Mouse (Mus musculus) lung, postnatal 0 days (tissue): ENCODE data around the gene Pate2. TPM values are rescaled to one million over a fixed set of nuclear protein-coding genes. Genes with fewer than 3 reads are reported as not detected.
"Not testable (repeated sequence)": the region's sequence is repeated elsewhere in the genome, so short reads cannot be mapped to it uniquely, and the experiment has no call there.

Experiments
- ATAC-seq: fragments of 200-750 bp; cut with Nextera tagmentation; 2 replicates; pipeline ENCODE4 v1.8.0; 2017; ENCODE audit warnings: moderate library complexity
- DNase-seq: peaks from one replicate; pipeline ENCODE4 v3.0.0-alpha.2; 2016; ENCODE audit warnings: low spot score
- H3K27ac ChIP-seq: fragments of 300-500 bp; sonication (generic); 2 replicates; pipeline ENCODE4 v1.5.1; 2014; ENCODE audit warnings: antibody characterized with exemption, mild to moderate bottlenecking, low read length, mixed read lengths
- H3K27me3 ChIP-seq: fragments of 300-500 bp; sonication (generic); replicated peaks from 2 replicates; pipeline ENCODE4 v1.6.1; 2014; ENCODE audit warnings: low read length, mixed read lengths; ENCODE audit not compliant: insufficient read depth
- H3K36me3 ChIP-seq: fragments of 300-500 bp; sonication (generic); 2 replicates; pipeline ENCODE4 v1.6.1; 2014; ENCODE audit warnings: low read length, mixed read lengths; ENCODE audit not compliant: insufficient read depth
- H3K4me1 ChIP-seq: fragments of 300-500 bp; sonication (generic); 2 replicates; pipeline ENCODE4 v1.6.1; 2014; ENCODE audit warnings: antibody characterized with exemption, low read depth, low read length, mixed read lengths; ENCODE audit not compliant: insufficient read depth
- H3K4me2 ChIP-seq: fragments of 300-500 bp; sonication (generic); replicated peaks from 2 replicates; pipeline ENCODE4 v1.6.1; 2014; ENCODE audit warnings: low read depth, mild to moderate bottlenecking, low read length, moderate library complexity, mixed read lengths
- H3K4me3 ChIP-seq: fragments of 300-500 bp; sonication (generic); 2 replicates; pipeline ENCODE4 v1.5.1; 2014; ENCODE audit warnings: low read depth, low read length
- H3K9ac ChIP-seq: fragments of 300-500 bp; sonication (generic); replicated peaks from 2 replicates; pipeline ENCODE4 v1.6.1; 2014; ENCODE audit warnings: low read depth, mild to moderate bottlenecking
- H3K9me3 ChIP-seq: fragments of 300-500 bp; sonication (generic); 2 replicates; pipeline ENCODE4 v1.6.1; 2016; ENCODE audit warnings: low read length, mixed read lengths
- CTCF ChIP-seq: IDR thresholded peaks from 2 replicates; pipeline ENCODE4 v1.5.1; 2016; ENCODE audit warnings: antibody characterized with exemption, mild to moderate bottlenecking
- EP300 ChIP-seq: IDR thresholded peaks from 2 replicates; pipeline ENCODE4 v1.6.1; 2016; ENCODE audit warnings: antibody characterized with exemption, mild to moderate bottlenecking, control low read depth
- WGBS: fragments of 180-500 bp; shearing (Covaris S2); extraction: QIAGEN DNeasy Blood & Tissue Kit; methylation state at CpG from one replicate; pipeline ENCODE4 v1.1.7; 2014; 5-methylcytosine and 5-hydroxymethylcytosine counted together
- polyA plus RNA-seq: library from polyadenylated mRNA; unstranded; fragments of >200 nt; fragmentation: Nextera tagmentation; extraction: Ambion mirVana; gene quantifications from 2 replicates; pipeline ENCODE4 v1.2.1, GENCODE M21; 2015

Pate2 gene
- polyA plus RNA-seq, 1 experiment from 2014 or later: 0.10 TPM

DNA sequence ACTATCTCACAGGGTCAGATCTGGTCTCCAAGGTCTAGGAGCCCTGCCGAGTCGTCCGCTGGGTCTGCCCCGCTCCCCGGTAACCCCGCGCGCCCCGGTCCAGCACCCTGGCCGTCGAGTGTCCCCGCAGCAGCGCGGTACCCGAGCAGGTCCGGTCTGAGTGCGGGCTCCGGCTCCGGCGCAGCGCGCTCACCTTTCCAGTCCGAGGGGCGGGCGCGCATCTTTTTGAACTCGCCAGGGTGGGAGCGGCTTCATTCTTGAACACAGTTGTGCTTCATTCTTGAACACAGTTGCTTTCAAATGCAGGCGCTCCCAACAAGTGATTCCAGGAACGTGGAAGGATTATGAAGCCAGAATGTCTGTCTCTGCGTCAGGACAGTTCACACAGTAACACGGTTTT, 4.3 kb downstream of the Pate2 start:
- H3K4me2 ChIP-seq: no peak overlapping the region
- no peak overlapping the region for H3K9ac ChIP-seq
- no peak overlapping the region for H3K27ac ChIP-seq
- 5% methylated on average over 32 of the region's 32 CpGs for WGBS
- TF ChIP-seq CTCF (no peak), EP300 (no peak)
- peaks cover under 1% of the 10 kb centered on the region; the same call in 1 of the 2 replicates for H3K4me1 ChIP-seq
- no peaks in the 10 kb centered on the region for H3K27me3 ChIP-seq
- H3K4me3 ChIP-seq: no peak overlapping the region
- ATAC-seq (no peak), DNase-seq (no peak)
- no peaks in the 10 kb centered on the region for H3K36me3 ChIP-seq
- H3K9me3 ChIP-seq: no peaks in the 10 kb centered on the region

DNA sequence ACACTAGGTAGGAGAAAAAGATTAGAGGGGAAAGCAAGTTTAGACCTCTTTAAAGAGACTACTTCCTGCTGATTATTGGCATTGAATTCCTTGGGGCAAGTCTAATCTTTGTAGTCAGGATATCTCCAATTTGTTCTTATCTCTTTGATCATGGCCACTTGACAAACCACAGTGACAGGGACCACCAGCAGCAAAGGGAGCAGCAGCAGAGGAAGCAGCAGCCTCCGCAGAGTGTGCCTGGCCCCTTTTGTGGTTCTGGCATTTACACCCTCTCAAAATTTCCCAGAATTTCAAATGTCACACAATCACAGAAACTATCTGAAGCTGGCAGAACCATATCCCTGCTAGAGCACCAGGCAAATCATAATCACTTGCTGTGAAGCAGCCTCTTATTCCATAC, 17.6 kb downstream of the Pate2 start:
- no peaks in the 10 kb centered on the region for H3K4me1 ChIP-seq
- H3K9me3 ChIP-seq: no peaks in the 10 kb centered on the region
- TF ChIP-seq EP300: no peak
- TF ChIP-seq CTCF: no peak
- no peak overlapping the region for H3K27ac ChIP-seq
- H3K9ac ChIP-seq: no peak overlapping the region
- WGBS: 38% methylated on average over 1 of the region's 1 CpGs
- no peaks in the 10 kb centered on the region for H3K27me3 ChIP-seq
- no peak overlapping the region for H3K4me2 ChIP-seq
- ATAC-seq: no peak
- no peaks in the 10 kb centered on the region for H3K36me3 ChIP-seq
- DNase-seq: no peak
- H3K4me3 ChIP-seq: no peak overlapping the region

DNA sequence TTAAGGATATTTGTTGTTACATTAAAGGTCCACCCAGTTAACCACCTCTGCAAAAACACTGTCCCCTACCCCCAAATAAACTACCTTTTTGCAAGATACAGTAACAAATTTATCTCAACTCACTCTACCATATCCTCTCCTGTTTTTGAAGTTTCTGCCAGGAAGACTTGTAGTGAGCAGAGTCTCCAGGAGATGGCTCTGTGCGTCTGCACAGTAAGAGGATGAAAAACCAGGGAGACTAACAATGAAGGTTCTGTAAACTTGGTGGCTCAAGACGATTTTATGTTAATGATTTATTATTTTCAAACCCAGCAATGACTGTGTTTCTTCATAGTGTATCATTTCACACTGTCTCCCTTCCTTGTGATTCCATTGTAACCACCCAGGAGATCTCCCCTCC, 22.8 kb downstream of the Pate2 start:
- H3K27ac ChIP-seq: no peak overlapping the region
- no peak for ATAC-seq
- H3K36me3 ChIP-seq: no peaks in the 10 kb centered on the region
- H3K4me3 ChIP-seq: no peak overlapping the region
- no peaks in the 10 kb centered on the region for H3K27me3 ChIP-seq
- 8% methylated on average over 2 of the region's 2 CpGs for WGBS
- no peaks in the 10 kb centered on the region for H3K4me1 ChIP-seq
- no peaks in the 10 kb centered on the region for H3K9me3 ChIP-seq
- no peak overlapping the region for H3K9ac ChIP-seq
- no peak overlapping the region for H3K4me2 ChIP-seq
- peak; percentile 32 for DNase-seq
- no peak for TF ChIP-seq EP300
- peak; percentile 54 for TF ChIP-seq CTCF

DNA sequence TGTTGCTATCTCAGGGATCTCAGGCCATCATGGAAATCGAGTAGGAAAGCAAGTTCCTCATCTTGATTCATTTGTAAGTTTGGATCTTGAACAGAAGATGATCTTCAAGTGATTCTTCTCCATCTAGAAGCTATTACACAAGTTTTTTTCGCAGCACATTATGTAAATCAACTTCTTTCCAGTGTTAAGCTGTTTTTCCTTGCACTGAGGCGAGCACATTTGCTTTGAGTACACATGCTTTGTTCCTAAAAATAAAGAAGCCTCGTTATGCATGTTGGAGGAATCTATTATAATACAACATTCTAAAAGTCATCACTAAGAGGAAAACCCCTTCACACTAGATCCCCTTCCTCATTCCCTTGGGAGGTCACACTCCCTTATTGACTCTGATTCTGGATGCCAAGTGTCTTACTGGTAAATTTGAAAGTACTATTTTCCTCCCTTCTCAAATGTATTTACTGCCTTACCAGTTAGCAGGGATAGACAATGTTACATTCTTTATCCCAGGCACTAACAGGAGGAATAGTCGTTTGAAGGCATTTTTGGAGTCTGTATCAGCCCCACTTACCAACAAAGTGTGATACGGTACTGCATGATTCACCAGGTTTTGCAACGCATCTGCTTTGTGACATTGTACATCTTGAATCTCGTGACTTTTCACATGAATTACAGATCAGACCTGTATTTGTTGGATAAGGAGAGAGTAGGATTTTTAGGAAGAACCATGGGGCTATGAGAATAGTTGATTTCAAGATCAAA, 37.7 kb downstream of the Pate2 start:
- WGBS: 57% methylated on average over 8 of the region's 8 CpGs

GRCm38 (mm10) chr9:35611841-35612240, 41.8 kb downstream of the Pate2 start, which contains the start of gene Pate4:
Gene Pate4 (minus strand): TSS chr9:35611941.
- no peak within 1 kb of the TSS for H3K4me3 ChIP-seq
- H3K27me3 ChIP-seq: no peaks in the 10 kb centered on the region
- H3K4me1 ChIP-seq: no peaks in the 10 kb centered on the region
- H3K36me3 ChIP-seq: no peaks in the 10 kb centered on the region
- ATAC-seq (no peak), DNase-seq (no peak)
- TF ChIP-seq EP300 (no peak), CTCF (no peak)
- H3K4me2 ChIP-seq: no peak within 1 kb of the TSS
- no peaks in the 10 kb centered on the region for H3K9me3 ChIP-seq
- no peak within 1 kb of the TSS for H3K27ac ChIP-seq
- WGBS: 56% methylated on average over 1 of the region's 1 CpGs
- no peak within 1 kb of the TSS for H3K9ac ChIP-seq

More for the DNA sequence above, 37.7 kb downstream of the Pate2 start:
- no peak overlapping the region for H3K4me3 ChIP-seq
- H3K27ac ChIP-seq: no peak overlapping the region
- no peaks in the 10 kb centered on the region for H3K9me3 ChIP-seq
- no peaks in the 10 kb centered on the region for H3K4me1 ChIP-seq
- ATAC-seq (no peak), DNase-seq (no peak)
- no peak overlapping the region for H3K4me2 ChIP-seq
- H3K27me3 ChIP-seq: no peaks in the 10 kb centered on the region
- H3K36me3 ChIP-seq: no peaks in the 10 kb centered on the region
- H3K9ac ChIP-seq: no peak overlapping the region
- no peak for TF ChIP-seq EP300
- no peak for TF ChIP-seq CTCF

DNA sequence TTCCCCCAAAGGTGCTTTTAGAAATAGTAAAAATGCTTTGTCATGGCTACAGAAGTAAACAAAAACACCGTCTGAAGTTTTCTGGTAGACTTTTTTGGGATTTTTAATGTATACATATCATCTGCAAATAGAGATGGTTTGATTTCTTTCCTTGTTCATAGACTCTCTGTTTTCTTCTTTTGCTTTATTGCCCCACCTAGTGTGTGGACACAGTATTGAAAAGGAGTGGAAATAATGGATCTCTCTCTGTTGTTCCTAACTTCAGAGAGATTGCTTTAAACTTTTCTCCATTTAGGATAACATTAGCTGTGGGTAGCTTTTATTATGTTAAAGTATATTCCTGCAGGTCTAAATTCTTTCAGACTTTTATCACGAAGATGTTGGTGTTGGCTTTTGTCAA, 43.9 kb downstream of the Pate2 start:
- 23% methylated on average over 2 of the region's 2 CpGs for WGBS
- Histone ChIP-seq H3K4me3 (no peak overlapping the region), H3K4me2 (no peak overlapping the region), H3K4me1 (no peaks in the 10 kb centered on the region), H3K27ac (no peak overlapping the region), H3K36me3 (no peaks in the 10 kb centered on the region), H3K9ac (no peak overlapping the region), H3K27me3 (no peaks in the 10 kb centered on the region), H3K9me3 (no peaks in the 10 kb centered on the region)
- DNase-seq (no peak), ATAC-seq (no peak)
- no peak for TF ChIP-seq EP300
- TF ChIP-seq CTCF: peak; percentile 48

GRCm38 (mm10) chr9:35616784-35617183, 46.7 kb downstream of the Pate2 start:
- not testable (repeated sequence) for DNase-seq, H3K4me3 ChIP-seq, H3K9me3 ChIP-seq, H3K36me3 ChIP-seq, H3K27me3 ChIP-seq, H3K4me1 ChIP-seq, H3K27ac ChIP-seq, H3K4me2 ChIP-seq, H3K9ac ChIP-seq, ATAC-seq
- 66% methylated on average over 2 of the region's 2 CpGs for WGBS
